Mouse (Mus musculus) spleen, adult 2 months (tissue): ENCODE measurements around the gene Olfr611. TPM values are rescaled to one million over a fixed set of nuclear protein-coding genes. Genes with fewer than 3 reads are reported as not detected.
"Not testable (repeated sequence)": the region's sequence is repeated elsewhere in the genome, so short reads cannot be mapped to it uniquely, and the experiment has no call there.

Source experiments
- DNase-seq, 2 experiments: peaks; one replicate each; pipeline versions ENCODE4 v3.0.0 to v3.0.0-alpha.2; 2012 to 2021; ENCODE audit warnings: low spot score in 2 of 2, low read depth in 1 of 2
- H3K27ac ChIP-seq: fragments of 200-500 bp; 2 replicates; pipeline ENCODE4 v1.5.1; 2012; ENCODE audit warnings: low read length, inconsistent platforms; ENCODE audit not compliant: insufficient read depth
- H3K27me3 ChIP-seq: fragments of 200-500 bp; 2 replicates; pipeline ENCODE4 v1.6.1; 2012; ENCODE audit warnings: mild to moderate bottlenecking, moderate library complexity, low read length, inconsistent platforms; ENCODE audit not compliant: control insufficient read depth, insufficient read depth
- H3K36me3 ChIP-seq: fragments of 200-500 bp; 2 replicates; pipeline ENCODE4 v1.6.1; 2012; ENCODE audit warnings: mild to moderate bottlenecking, low read length, inconsistent platforms; ENCODE audit not compliant: control insufficient read depth, insufficient read depth
- H3K4me1 ChIP-seq: fragments of 200-500 bp; 2 replicates; pipeline ENCODE4 v1.6.1; 2011; ENCODE audit warnings: inconsistent platforms; ENCODE audit not compliant: control insufficient read depth, insufficient read depth, insufficient read length
- H3K4me3 ChIP-seq: fragments of 200-500 bp; 2 replicates; pipeline ENCODE4 v1.5.1; 2011; ENCODE audit warnings: mild to moderate bottlenecking, inconsistent platforms; ENCODE audit not compliant: insufficient read depth, insufficient read length; ENCODE audit errors: extremely low read depth
- CTCF ChIP-seq: fragments of 200-500 bp; IDR thresholded peaks from 2 replicates; pipeline ENCODE4 v1.5.1; 2011; ENCODE audit warnings: mild to moderate bottlenecking, inconsistent platforms; ENCODE audit not compliant: insufficient read depth, insufficient read length, insufficient replicate concordance; ENCODE audit errors: extremely low read depth
- POLR2A ChIP-seq: fragments of 200-500 bp; IDR thresholded peaks from 2 replicates; pipeline ENCODE4 v1.6.1; 2011; ENCODE audit warnings: low read depth, low read length, inconsistent platforms
- WGBS: fragments of 180-500 bp; shearing (Covaris S2); methylation state at CpG from one replicate; pipeline ENCODE4 v1.1.7; 2018; 5-methylcytosine and 5-hydroxymethylcytosine counted together
- polyA plus RNA-seq: library from polyadenylated mRNA; depleted of rRNA; stranded (reverse); fragments of >200 nt; gene quantifications from 2 replicates; pipeline ENCODE4 v1.2.3, GENCODE M21; 2012; rRNA removed

Gene Olfr611
- polyA plus RNA-seq: not detected in 2 replicates

- H3K36me3 ChIP-seq, H3K27ac ChIP-seq, H3K4me3 ChIP-seq, H3K27me3 ChIP-seq, H3K4me1 ChIP-seq, DNase-seq: not testable (repeated sequence)
- 56% methylated on average over 1 of the region's 1 CpGs for WGBS
These were observed at the start of gene Olfr611 for GRCm38 (mm10) chr7:103520746-103521145. Gene Olfr611 (minus strand): TSS chr7:103520846.

DNA sequence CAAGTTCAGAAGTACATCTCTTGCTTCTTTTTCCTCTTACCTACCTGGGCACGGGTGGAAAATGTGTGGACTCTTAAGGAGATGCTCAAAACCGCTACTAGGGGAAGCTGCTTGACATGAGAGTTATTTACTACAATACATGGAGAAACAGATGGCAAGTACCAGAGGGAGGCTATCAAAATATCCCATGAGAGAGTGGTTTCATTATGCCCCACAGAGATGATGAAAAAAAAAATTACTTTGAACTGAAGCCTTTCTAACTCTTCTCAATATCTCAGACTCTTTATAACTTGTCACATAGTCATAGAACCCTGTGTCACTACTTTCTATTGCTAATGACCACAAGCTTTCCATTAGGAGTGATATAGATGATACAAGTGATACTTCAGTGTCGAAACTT is 48.4 kb upstream of the Olfr611 start, which contains the start of gene Olfr616:
Gene Olfr616, minus strand, starts transcription at position 101 of the 400 bp plus-strand sequence.
- H3K27me3 ChIP-seq: no peaks in the 10 kb centered on the region
- H3K36me3 ChIP-seq: no peaks in the 10 kb centered on the region
- no peak within 1 kb of the TSS for H3K27ac ChIP-seq
- no peaks in the 10 kb centered on the region for H3K4me1 ChIP-seq
- TF ChIP-seq CTCF (no peak), POLR2A (no peak)
- no peak within 1 kb of the TSS for H3K4me3 ChIP-seq
- 78% methylated on average over 3 of the region's 3 CpGs for WGBS
- no peak for DNase-seq

DNA sequence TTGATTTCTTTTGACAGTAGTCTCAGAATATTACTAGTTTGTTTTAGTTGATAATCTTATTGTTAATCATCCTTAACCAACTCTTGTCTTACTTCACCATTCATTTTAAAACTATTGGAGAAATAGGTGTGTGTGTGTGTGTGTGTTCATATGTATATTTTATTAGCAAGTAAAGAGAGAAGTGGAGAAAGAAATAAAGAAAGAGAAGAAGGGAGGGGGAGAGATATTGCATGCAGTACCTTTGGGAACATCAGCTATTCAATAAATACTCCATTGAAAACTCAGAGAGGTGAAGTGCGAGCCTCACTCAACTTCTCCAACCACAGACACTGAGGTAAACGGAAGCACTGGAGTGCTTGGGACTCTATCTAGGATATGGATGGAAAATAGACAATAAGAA is 35.1 kb upstream of the Olfr611 start, which contains the start of gene Olfr615:
Gene Olfr615, plus strand, starts transcription at position 301 of the 400 bp plus-strand sequence.
- 88% methylated on average over 2 of the region's 2 CpGs for WGBS
- Histone ChIP-seq H3K36me3 (no peaks in the 10 kb centered on the region), H3K4me1 (no peaks in the 10 kb centered on the region), H3K27ac (no peak within 1 kb of the TSS), H3K27me3 (no peaks in the 10 kb centered on the region), H3K4me3 (no peak within 1 kb of the TSS)
- DNase-seq: no peak
- TF ChIP-seq CTCF (no peak), POLR2A (no peak)

DNA sequence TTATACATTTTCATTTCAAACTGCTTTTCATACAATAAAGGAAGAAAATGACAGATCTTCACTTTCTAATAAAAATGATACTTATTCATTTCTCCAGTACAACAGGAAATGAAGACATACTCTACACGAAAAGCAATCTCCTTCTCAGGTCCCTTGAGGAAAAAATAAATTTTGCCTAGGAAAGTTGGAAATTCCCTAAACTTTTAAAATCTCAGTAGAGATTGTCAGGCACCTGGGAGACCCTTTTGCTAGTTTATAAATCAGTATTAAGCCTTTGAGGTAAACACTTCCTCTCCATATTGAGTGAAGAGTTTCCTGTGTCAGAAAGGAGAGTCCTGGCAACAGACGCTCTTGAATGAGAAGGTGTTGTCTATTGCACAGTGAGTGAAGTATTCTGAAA is 27.1 kb upstream of the Olfr611 start, which contains the start of gene Olfr613:
Gene Olfr613, plus strand, starts transcription at position 301 of the 400 bp plus-strand sequence.
- Histone ChIP-seq H3K27me3 (no peaks in the 10 kb centered on the region), H3K27ac (no peak within 1 kb of the TSS), H3K36me3 (no peaks in the 10 kb centered on the region), H3K4me1 (no peaks in the 10 kb centered on the region), H3K4me3 (no peak within 1 kb of the TSS)
- TF ChIP-seq CTCF: no peak
- no peak for TF ChIP-seq POLR2A
- 44% methylated on average over 2 of the region's 2 CpGs for WGBS
- DNase-seq: no peak

DNA sequence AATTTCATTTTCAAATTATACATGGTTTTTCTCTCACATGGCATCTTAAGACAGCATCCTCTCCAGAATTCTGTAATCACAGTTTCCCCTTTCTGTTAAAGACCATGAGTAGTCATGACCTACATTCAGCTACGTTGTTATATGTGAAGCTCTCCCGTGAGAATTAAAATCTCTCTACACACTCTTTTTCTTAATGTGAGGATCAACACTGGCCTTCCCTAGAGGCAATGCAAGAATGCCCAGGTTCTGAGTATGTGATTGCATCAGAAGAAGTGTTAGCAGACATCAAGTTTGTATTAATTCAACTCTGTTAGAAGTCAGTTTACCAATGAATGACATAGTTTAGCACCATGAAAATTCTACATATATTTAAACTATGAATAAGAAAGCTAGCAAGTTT is 22.0 kb upstream of the Olfr611 start, which contains the start of gene Olfr612:
Gene Olfr612, minus strand, starts transcription at position 101 of the 400 bp plus-strand sequence.
- not testable (repeated sequence) for DNase-seq, H3K27me3 ChIP-seq, H3K4me1 ChIP-seq, H3K27ac ChIP-seq, H3K4me3 ChIP-seq, H3K36me3 ChIP-seq
- 84% methylated on average over 2 of the region's 2 CpGs for WGBS

- WGBS: 89% methylated on average over 2 of the region's 2 CpGs
These were observed 8.6 kb downstream of the Olfr611 start, which contains the start of gene Olfr610 for GRCm38 (mm10) chr7:103512022-103512421. Gene Olfr610 (minus strand): TSS chr7:103512122.

GRCm38 (mm10) chr7:103497962-103498361 is 22.7 kb downstream of the Olfr611 start, which contains the start of gene Olfr609:
Gene Olfr609 (minus strand): TSS chr7:103498062.
- no peak within 1 kb of the TSS for H3K4me3 ChIP-seq
- H3K36me3 ChIP-seq: no peaks in the 10 kb centered on the region
- no peak for DNase-seq
- H3K27ac ChIP-seq: no peak within 1 kb of the TSS
- TF ChIP-seq POLR2A: no peak
- no peak for TF ChIP-seq CTCF
- no peaks in the 10 kb centered on the region for H3K27me3 ChIP-seq
- H3K4me1 ChIP-seq: no peaks in the 10 kb centered on the region
- WGBS: 75% methylated on average over 1 of the region's 1 CpGs

More at GRCm38 (mm10) chr7:103512022-103512421, 8.6 kb downstream of the Olfr611 start, which contains the start of gene Olfr610:
- DNase-seq: no peak
- H3K27me3 ChIP-seq: no peaks in the 10 kb centered on the region
- H3K36me3 ChIP-seq: no peaks in the 10 kb centered on the region
- H3K4me3 ChIP-seq: no peak within 1 kb of the TSS
- no peaks in the 10 kb centered on the region for H3K4me1 ChIP-seq
- no peak for TF ChIP-seq CTCF
- no peak for TF ChIP-seq POLR2A
- H3K27ac ChIP-seq: no peak within 1 kb of the TSS

- H3K4me3 ChIP-seq, DNase-seq, H3K4me1 ChIP-seq, H3K36me3 ChIP-seq, H3K27ac ChIP-seq, H3K27me3 ChIP-seq: not testable (repeated sequence)
- WGBS: 90% methylated on average over 9 of the region's 9 CpGs
These were observed 43.5 kb downstream of the Olfr611 start for GRCm38 (mm10) chr7:103477106-103477505.
